Mouse (Mus musculus): ENCODE data around the gene Pnkd. TPM values are rescaled to one million over a fixed set of nuclear protein-coding genes. Genes with fewer than 3 reads are reported as not detected.
"Not testable (repeated sequence)": the region's sequence is repeated elsewhere in the genome, so short reads cannot be mapped to it uniquely, and the experiment has no call there.

Gene Pnkd
- polyA plus RNA-seq, 1 experiment: 10.0 TPM

- Histone ChIP-seq H3K4me1 (ENCODE audit: control insufficient read depth) (peaks cover 84% of the 10 kb centered on the region), H3K4me3 (replicated peaks) (peak within 1 kb of the TSS; percentile 95), H3K27me3 (ENCODE audit: control insufficient read depth) (no peaks in the 10 kb centered on the region), H3K36me3 (ENCODE audit: control insufficient read depth) (peaks cover 36% of the 10 kb centered on the region), H3K9me3 (ENCODE audit: control insufficient read depth, low read length) (no peaks in the 10 kb centered on the region)
- TF ChIP-seq TAL1 (IDR thresholded peaks at IDR 0.05; ENCODE audit: low read length) (no peak), GATA1 (IDR thresholded peaks at IDR 0.05; ENCODE audit: low read length) (no peak)
These were observed 106.4 kb downstream of the Pnkd start, which contains the start of gene Ctdsp1 for GRCm38 (mm10) chr1:74390924-74391748. Gene Ctdsp1, plus strand, starts transcription at chr1:74391509.

DNA sequence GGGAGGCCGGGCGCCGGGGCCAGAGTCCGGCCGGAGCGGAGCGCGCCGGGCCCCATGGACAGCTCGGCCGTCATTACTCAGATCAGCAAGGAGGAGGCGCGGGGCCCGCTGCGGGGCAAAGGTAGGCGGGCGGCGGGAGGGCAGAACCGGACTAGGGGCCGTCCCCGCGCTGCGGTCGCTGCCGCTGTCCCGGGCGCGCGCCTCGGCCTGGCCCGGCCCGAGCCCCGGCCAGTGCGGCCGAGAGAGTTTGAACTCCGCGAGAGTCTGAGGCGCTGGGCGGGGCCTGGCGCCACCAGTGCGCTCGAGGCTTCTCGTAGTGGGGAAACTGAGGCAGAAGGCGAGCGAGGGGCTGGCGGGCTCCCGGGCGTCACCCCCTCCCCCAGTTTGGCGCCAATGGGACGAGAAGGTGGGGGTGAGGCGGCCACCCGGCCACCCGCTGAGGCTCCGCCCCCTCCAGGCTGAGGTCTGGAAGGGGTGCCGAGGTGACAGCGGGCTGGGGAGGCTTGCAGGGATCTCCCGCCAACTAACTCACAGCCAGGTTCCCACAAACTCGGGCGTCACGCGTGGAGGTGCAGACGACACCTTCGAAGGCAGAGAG lies 107.2 kb downstream of the Pnkd start:
- no peak for TF ChIP-seq GATA1 (IDR thresholded peaks at IDR 0.05; ENCODE audit: low read length)
- H3K36me3 ChIP-seq (ENCODE audit: control insufficient read depth): peaks cover 38% of the 10 kb centered on the region
- H3K4me3 ChIP-seq (replicated peaks): peak overlapping the region; percentile 95
- H3K9me3 ChIP-seq (ENCODE audit: control insufficient read depth, low read length): no peaks in the 10 kb centered on the region
- H3K4me1 ChIP-seq (ENCODE audit: control insufficient read depth): peaks cover 83% of the 10 kb centered on the region
- H3K27me3 ChIP-seq (ENCODE audit: control insufficient read depth): no peaks in the 10 kb centered on the region

DNA sequence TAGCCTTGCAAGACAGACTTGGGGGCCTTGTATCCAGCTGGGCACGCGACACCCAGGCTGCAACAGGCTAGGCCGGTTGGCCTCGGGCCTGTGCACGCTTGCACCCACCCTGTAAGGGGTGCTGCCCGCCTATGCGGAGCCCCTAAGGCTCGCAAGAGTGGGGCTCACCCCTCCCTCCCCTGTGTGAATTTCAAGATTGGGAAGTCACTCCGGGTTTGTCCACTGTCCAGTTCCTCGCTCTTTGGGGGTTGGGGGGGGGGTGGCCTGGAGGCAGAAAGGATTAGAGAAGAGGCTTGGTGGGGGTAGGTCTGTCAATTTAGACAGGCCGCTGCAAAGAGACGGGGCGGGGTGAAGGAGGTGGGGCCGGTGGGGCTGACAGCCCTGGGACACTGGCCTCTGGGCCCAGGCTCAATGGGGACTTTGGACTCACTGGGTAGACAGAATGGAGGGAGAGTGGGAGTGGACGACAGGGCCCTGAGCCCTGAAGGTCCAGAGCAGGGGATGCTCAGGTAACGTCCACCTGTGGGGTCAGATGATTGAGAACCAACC lies 107.8 kb downstream of the Pnkd start:
- Histone ChIP-seq H3K4me3 (replicated peaks) (peak overlapping the region; percentile 95), H3K9me3 (ENCODE audit: control insufficient read depth, low read length) (no peaks in the 10 kb centered on the region), H3K4me1 (ENCODE audit: control insufficient read depth) (peaks cover 83% of the 10 kb centered on the region), H3K27me3 (ENCODE audit: control insufficient read depth) (no peaks in the 10 kb centered on the region), H3K36me3 (ENCODE audit: control insufficient read depth) (peaks cover 38% of the 10 kb centered on the region)
- no peak for TF ChIP-seq GATA1 (IDR thresholded peaks at IDR 0.05; ENCODE audit: low read length)
- no peak for TF ChIP-seq TAL1 (IDR thresholded peaks at IDR 0.05; ENCODE audit: low read length)

GRCm38 (mm10) chr1:74393010-74393409 lies 108.3 kb downstream of the Pnkd start:
- Histone ChIP-seq H3K9me3 (ENCODE audit: control insufficient read depth, low read length) (peaks cover under 1% of the 10 kb centered on the region; the same call in 1 of the 2 replicates), H3K36me3 (ENCODE audit: control insufficient read depth) (peaks cover 38% of the 10 kb centered on the region), H3K27me3 (ENCODE audit: control insufficient read depth) (no peaks in the 10 kb centered on the region), H3K4me3 (replicated peaks) (peak overlapping the region; percentile 95), H3K4me1 (ENCODE audit: control insufficient read depth) (peaks cover 83% of the 10 kb centered on the region)
- no peak for TF ChIP-seq TAL1 (IDR thresholded peaks at IDR 0.05; ENCODE audit: low read length)
- no peak for TF ChIP-seq GATA1 (IDR thresholded peaks at IDR 0.05; ENCODE audit: low read length)

DNA sequence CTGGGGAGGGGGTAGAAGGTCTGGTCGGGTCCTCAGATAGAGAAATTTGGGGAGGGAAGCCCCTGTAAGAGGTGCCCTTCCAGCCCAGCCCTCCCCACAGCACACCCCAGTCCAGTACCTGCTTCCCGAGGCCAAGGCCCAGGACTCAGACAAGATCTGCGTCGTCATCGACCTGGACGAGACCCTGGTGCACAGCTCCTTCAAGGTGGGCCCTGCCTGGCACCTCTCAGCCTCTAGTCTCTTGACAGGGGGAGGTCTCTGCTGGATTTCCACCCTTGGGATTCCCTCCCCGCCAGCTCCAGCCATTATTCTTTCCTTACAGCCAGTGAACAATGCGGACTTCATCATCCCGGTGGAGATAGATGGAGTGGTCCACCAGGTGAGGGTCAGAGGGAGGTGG lies 109.0 kb downstream of the Pnkd start:
- no peak for TF ChIP-seq TAL1 (IDR thresholded peaks at IDR 0.05; ENCODE audit: low read length)
- no peak for TF ChIP-seq GATA1 (IDR thresholded peaks at IDR 0.05; ENCODE audit: low read length)
- H3K4me3 ChIP-seq (replicated peaks): peak overlapping the region; percentile 95
- no peaks in the 10 kb centered on the region for H3K27me3 ChIP-seq (ENCODE audit: control insufficient read depth)
- H3K9me3 ChIP-seq (ENCODE audit: control insufficient read depth, low read length): peaks cover 2% of the 10 kb centered on the region; the same call in 1 of the 2 replicates
- peaks cover 83% of the 10 kb centered on the region for H3K4me1 ChIP-seq (ENCODE audit: control insufficient read depth)
- peaks cover 38% of the 10 kb centered on the region for H3K36me3 ChIP-seq (ENCODE audit: control insufficient read depth)

- peaks cover 82% of the 10 kb centered on the region for H3K4me1 ChIP-seq (ENCODE audit: control insufficient read depth)
- H3K9me3 ChIP-seq (ENCODE audit: control insufficient read depth, low read length): peaks cover 2% of the 10 kb centered on the region; the same call in 1 of the 2 replicates
- no peak overlapping the region for H3K4me3 ChIP-seq (replicated peaks)
- H3K36me3 ChIP-seq (ENCODE audit: control insufficient read depth): peaks cover 38% of the 10 kb centered on the region
- TF ChIP-seq GATA1 (IDR thresholded peaks at IDR 0.05; ENCODE audit: low read length) (no peak), TAL1 (IDR thresholded peaks at IDR 0.05; ENCODE audit: low read length) (no peak)
- H3K27me3 ChIP-seq (ENCODE audit: control insufficient read depth): no peaks in the 10 kb centered on the region
These were observed 109.6 kb downstream of the Pnkd start for GRCm38 (mm10) chr1:74394311-74394710.

GRCm38 (mm10) chr1:74394858-74395257 lies 110.1 kb downstream of the Pnkd start:
- Histone ChIP-seq H3K9me3 (ENCODE audit: control insufficient read depth, low read length) (peaks cover 2% of the 10 kb centered on the region; the same call in 1 of the 2 replicates), H3K4me1 (ENCODE audit: control insufficient read depth) (peaks cover 77% of the 10 kb centered on the region), H3K27me3 (ENCODE audit: control insufficient read depth) (no peaks in the 10 kb centered on the region), H3K36me3 (ENCODE audit: control insufficient read depth) (peaks cover 38% of the 10 kb centered on the region), H3K4me3 (replicated peaks) (no peak overlapping the region)
- TF ChIP-seq TAL1 (IDR thresholded peaks at IDR 0.05; ENCODE audit: low read length) (no peak), GATA1 (IDR thresholded peaks at IDR 0.05; ENCODE audit: low read length) (no peak)

DNA sequence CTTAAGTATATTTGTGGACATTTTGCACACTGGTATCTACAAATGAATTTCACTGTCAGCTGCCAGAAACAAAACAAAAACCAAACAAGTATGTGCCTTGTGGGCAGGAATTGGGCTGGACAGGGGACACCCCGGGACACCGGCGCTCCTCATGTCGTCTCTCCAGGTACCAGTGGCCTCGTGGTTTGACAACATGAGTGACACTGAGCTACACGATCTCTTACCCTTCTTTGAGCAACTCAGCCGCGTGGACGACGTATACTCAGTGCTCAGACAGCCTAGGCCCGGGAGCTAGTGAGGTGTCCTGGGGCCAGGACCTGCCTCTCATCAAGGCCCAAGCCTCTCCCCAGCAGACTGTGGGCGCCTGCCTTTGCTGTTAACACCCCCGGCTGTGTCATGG lies 110.6 kb downstream of the Pnkd start:
- Histone ChIP-seq H3K4me1 (ENCODE audit: control insufficient read depth) (peaks cover 73% of the 10 kb centered on the region), H3K36me3 (ENCODE audit: control insufficient read depth) (peaks cover 38% of the 10 kb centered on the region), H3K27me3 (ENCODE audit: control insufficient read depth) (no peaks in the 10 kb centered on the region), H3K4me3 (replicated peaks) (no peak overlapping the region), H3K9me3 (ENCODE audit: control insufficient read depth, low read length) (peaks cover 2% of the 10 kb centered on the region; the same call in 1 of the 2 replicates)
- TF ChIP-seq GATA1 (IDR thresholded peaks at IDR 0.05; ENCODE audit: low read length) (no peak), TAL1 (IDR thresholded peaks at IDR 0.05; ENCODE audit: low read length) (no peak)

DNA sequence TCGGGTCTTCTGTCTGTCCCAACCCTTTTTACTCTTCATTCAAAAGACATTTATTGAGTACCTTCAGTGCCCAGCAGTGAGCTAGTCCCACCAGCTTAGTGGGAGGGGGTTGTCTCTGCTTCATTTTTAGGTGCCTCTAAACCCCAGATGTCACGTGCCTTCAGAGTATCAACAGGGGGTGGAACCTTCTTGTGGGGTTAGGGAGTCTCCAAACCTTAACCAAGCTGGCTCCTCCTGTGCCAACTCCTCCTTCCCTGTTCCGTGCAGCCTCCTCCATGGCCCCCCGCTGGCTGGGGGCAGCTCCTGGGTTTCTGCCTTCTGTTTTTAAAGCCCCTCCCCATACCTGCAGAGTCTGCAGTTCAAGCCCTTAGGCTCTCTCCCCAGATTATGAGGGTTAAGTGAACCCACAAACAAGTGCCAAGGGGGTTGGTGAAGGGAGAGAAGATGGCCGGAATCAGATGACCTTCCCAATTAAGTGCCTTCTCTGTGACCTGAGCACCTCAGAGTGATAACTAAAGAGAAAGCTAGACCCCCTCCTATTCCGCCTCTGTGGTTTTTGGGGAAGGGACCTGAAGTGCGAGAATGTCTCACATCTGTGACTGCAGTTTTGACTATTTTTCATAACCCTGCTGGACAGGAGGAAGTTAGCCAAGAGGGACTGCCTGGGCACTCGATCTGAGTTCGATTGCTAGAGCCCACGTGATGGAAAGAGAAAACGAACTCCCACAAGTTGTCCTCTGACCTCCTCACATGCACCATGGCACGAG lies 111.9 kb downstream of the Pnkd start:
- not testable (repeated sequence) for H3K27me3 ChIP-seq (ENCODE audit: control insufficient read depth); H3K9me3 ChIP-seq (ENCODE audit: control insufficient read depth, low read length)
- H3K4me1 ChIP-seq (ENCODE audit: control insufficient read depth): peaks cover 79% of the 10 kb centered on the region
- peak overlapping the region; percentile 68 for H3K4me3 ChIP-seq (replicated peaks)
- H3K36me3 ChIP-seq (ENCODE audit: control insufficient read depth): peaks cover 38% of the 10 kb centered on the region
